Mouse (Mus musculus): ENCODE measurements around the gene Foxn2.

DNA sequence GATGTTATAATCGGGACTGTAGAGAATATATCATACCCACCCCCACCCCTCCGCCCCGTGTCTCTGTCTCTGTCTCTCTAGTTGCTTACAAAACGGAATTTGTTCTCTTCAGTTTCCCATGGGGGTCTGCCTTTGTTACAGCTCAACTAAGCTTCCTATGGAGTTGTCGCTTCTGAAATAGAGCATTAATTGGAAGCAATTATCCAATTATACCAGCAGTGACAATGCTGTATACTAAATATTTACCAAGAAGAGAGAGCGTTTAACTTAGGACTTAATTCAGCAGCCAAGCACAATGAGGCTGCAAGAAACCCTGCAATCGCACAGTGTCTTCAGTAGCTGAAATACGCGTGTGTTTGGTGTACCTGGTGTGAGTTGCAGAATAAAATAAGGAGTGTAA lies 53.0 kb downstream of the Foxn2 start:
- TF ChIP-seq CTCF (IDR thresholded peaks at IDR 0.05; ENCODE audit: control insufficient read depth, insufficient read depth, insufficient read length) = no peak
- TF ChIP-seq USF1 (IDR thresholded peaks at IDR 0.05; ENCODE audit: low read depth) = no peak
- TF ChIP-seq MAX (IDR thresholded peaks at IDR 0.05) = no peak
- TF ChIP-seq MYOD1 (IDR thresholded peaks at IDR 0.05; ENCODE audit: control insufficient read depth, insufficient read length, low read depth) = no peak
- no peak for TF ChIP-seq FOSL1 (IDR thresholded peaks at IDR 0.05; ENCODE audit: insufficient read depth, low read length, poor library complexity, severe bottlenecking)
